ENCODE assay signal across 38 mouse cellular contexts in genomic region chr9:46188370-46188769, GRCm38 (mm10). TPM values are rescaled to one million over a fixed set of nuclear protein-coding genes. Genes with fewer than 3 reads are reported as not detected.
DNase-seq lines count a peak whose midpoint lies in the region; ATAC-seq and TF ChIP-seq lines count a peak whose summit lies in the region.
"Had no signal": no experiment of that assay in that cellular context is flagged by ENCODE, and none has a peak within 500 bp of the region (broad histone marks: within the 10 kb centered on the region; RNA-seq: fewer than 3 reads in every experiment).

No protein-coding gene starts in this region.

- H3K4me3 ChIP-seq in limb, embryonic 15.5 days, result no peak overlapping the region
- no peak overlapping the region for H3K4me3 ChIP-seq in limb, embryonic 10.5 days
- H3K4me3 ChIP-seq in myocyte, result no peak overlapping the region
- H3K4me3 ChIP-seq: heart, embryonic 15.5 days; hindbrain, embryonic 12.5 days; intestine, embryonic 15.5 days; liver, embryonic 15.5 days; megakaryocyte, embryonic 14.5 days; midbrain, embryonic 13.5 days; neural tube, embryonic 15.5 days had no signal

- no peaks in the 10 kb centered on the region for H3K27me3 ChIP-seq in limb, embryonic 15.5 days
- H3K27me3 ChIP-seq in limb, embryonic 10.5 days (ENCODE audit: low read depth, poor library complexity, severe bottlenecking), result no peaks in the 10 kb centered on the region
- no peaks in the 10 kb centered on the region for H3K27me3 ChIP-seq in myocyte (ENCODE audit: control insufficient read depth, insufficient read depth, insufficient read length)
- H3K27me3 ChIP-seq: heart, embryonic 15.5 days; hindbrain, embryonic 12.5 days; intestine, embryonic 15.5 days; liver, embryonic 15.5 days; megakaryocyte, embryonic 14.5 days; midbrain, embryonic 13.5 days; neural tube, embryonic 15.5 days had no signal

- DNase-seq in cerebellum, adult 11-12 months, result peak; percentile 13
- no peak for DNase-seq in cerebellum, adult 18-20 months
- DNase-seq in limb, embryonic 10.5 days (ENCODE audit: low spot score), result no peak
- peak; percentile 77 for DNase-seq in NIH3T3 (ENCODE audit: low read depth)
- DNase-seq in urinary bladder, adult 2 months (ENCODE audit: low spot score), result no peak
- DNase-seq: adrenal gland, postnatal 14 days; cerebellum, adult 11 months; gastrocnemius, postnatal 14 days; kidney, adult 2 months; kidney, postnatal 36 days; lung, embryonic 14.5 days; lung, postnatal 36 days; right cerebral cortex, postnatal 4 days; thymus, adult 18-20 months; thymus, postnatal 25 days had no signal

- H3K79me2 ChIP-seq in myocyte (ENCODE audit: control insufficient read depth, insufficient read depth), result no peaks in the 10 kb centered on the region

- H3K27ac ChIP-seq in limb, embryonic 15.5 days, result 0 out of 2 replicates have a peak overlapping the region, but pooled peaks have one; percentile 38
- no peak overlapping the region for H3K27ac ChIP-seq in limb, embryonic 10.5 days
- H3K27ac ChIP-seq: heart, embryonic 15.5 days; hindbrain, embryonic 12.5 days; intestine, embryonic 15.5 days; liver, embryonic 15.5 days; neural tube, embryonic 15.5 days; stomach, postnatal 0 days had no signal

- H3K36me3 ChIP-seq in limb, embryonic 15.5 days, result peaks cover 3% of the 10 kb centered on the region; the same call in 1 of the 2 replicates
- 0 out of 2 replicates have a peak, but pooled peaks cover 4% of the 10 kb centered on the region for H3K36me3 ChIP-seq in limb, embryonic 10.5 days
- H3K36me3 ChIP-seq in myocyte (ENCODE audit: control insufficient read depth, insufficient read depth), result no peaks in the 10 kb centered on the region
- H3K36me3 ChIP-seq: heart, embryonic 15.5 days; hindbrain, embryonic 12.5 days; intestine, embryonic 15.5 days; liver, embryonic 15.5 days; midbrain, embryonic 13.5 days; neural tube, embryonic 15.5 days had no signal

- no peak for TF ChIP-seq POLR2A in myocyte (IDR thresholded peaks at IDR 0.05; ENCODE audit: insufficient read length, low read depth)

- peaks cover 2% of the 10 kb centered on the region; the same call in 1 of the 2 replicates for H3K4me1 ChIP-seq in limb, embryonic 15.5 days
- H3K4me1 ChIP-seq in limb, embryonic 10.5 days, result peaks cover 11% of the 10 kb centered on the region
- H3K4me1 ChIP-seq: liver, embryonic 15.5 days; neural tube, embryonic 15.5 days had no signal

- no peak overlapping the region for H3K9ac ChIP-seq in limb, embryonic 15.5 days
- H3K9ac ChIP-seq: forebrain, postnatal 0 days; heart, embryonic 15.5 days; hindbrain, embryonic 12.5 days; intestine, embryonic 15.5 days; liver, embryonic 15.5 days; lung, embryonic 14.5 days; midbrain, embryonic 13.5 days; neural tube, embryonic 15.5 days had no signal

- H3K4me2 ChIP-seq in limb, embryonic 15.5 days, result no peak overlapping the region
- H3K4me2 ChIP-seq in myocyte (ENCODE audit: low read depth), result peak overlapping the region; percentile 66
- H3K4me2 ChIP-seq: heart, embryonic 15.5 days; hindbrain, embryonic 12.5 days; intestine, embryonic 15.5 days; liver, embryonic 15.5 days; lung, embryonic 14.5 days; midbrain, embryonic 13.5 days; neural tube, embryonic 15.5 days had no signal

- ATAC-seq in limb, embryonic 15.5 days (ENCODE audit: insufficient number of reproducible peaks, low FRiP score, low TSS enrichment, low read depth), result no peak
- ATAC-seq in megakaryocyte, adult 5-6 weeks (ENCODE audit: poor library complexity, severe bottlenecking), result no peak
- ATAC-seq: CD4-positive, CD25-positive, alpha-beta regulatory T cell, adult 4 months; intestine, embryonic 15.5 days; midbrain, embryonic 13.5 days had no signal

- 72% methylated on average over 4 of the region's 4 CpGs for WGBS in limb, embryonic 15.5 days
- 89% methylated on average over 4 of the region's 4 CpGs for WGBS in limb, embryonic 10.5 days

- H3K9me3 ChIP-seq in limb, embryonic 15.5 days, result no peaks in the 10 kb centered on the region
- no peaks in the 10 kb centered on the region for H3K9me3 ChIP-seq in limb, embryonic 10.5 days (replicated peaks)
- H3K9me3 ChIP-seq: heart, embryonic 15.5 days; hindbrain, embryonic 12.5 days; intestine, embryonic 15.5 days; liver, embryonic 15.5 days; megakaryocyte, embryonic 14.5 days; midbrain, embryonic 13.5 days; neural tube, embryonic 15.5 days had no signal

- no peak overlapping the region for H3ac ChIP-seq in myocyte (ENCODE audit: control insufficient read depth, insufficient read length)

TF ChIP-seq in myocyte, 11 proteins besides CTCF, POLR2A, EP300 and RAD21:
- no peak for TF ChIP-seq CEBPB (IDR thresholded peaks at IDR 0.05; ENCODE audit: insufficient read depth, poor library complexity, severe bottlenecking)
- TF ChIP-seq POLR2AphosphoS2 (IDR thresholded peaks at IDR 0.05; ENCODE audit: insufficient read length, low read depth), result no peak
- no peak for TF ChIP-seq MYOG (IDR thresholded peaks at IDR 0.05; ENCODE audit: control insufficient read depth in 1 of 3, insufficient read depth in 1 of 3, insufficient read length in 2 of 3, low read depth in 2 of 3)
- no peak for TF ChIP-seq SRF (IDR thresholded peaks at IDR 0.05; ENCODE audit: control insufficient read depth, insufficient read length, low read depth)
- no peak for TF ChIP-seq E2F4 (IDR thresholded peaks at IDR 0.05; ENCODE audit: insufficient read depth)
- no peak for TF ChIP-seq REST (IDR thresholded peaks at IDR 0.05; ENCODE audit: insufficient read depth, insufficient read length)
- TF ChIP-seq MYOD1 (IDR thresholded peaks at IDR 0.05; ENCODE audit: control insufficient read depth in 1 of 3, insufficient read length in 2 of 3, low read depth in 2 of 3), result no peak
- no peak for TF ChIP-seq USF1 (IDR thresholded peaks at IDR 0.05; ENCODE audit: low read depth)
- TF ChIP-seq TCF3 (IDR thresholded peaks at IDR 0.05; ENCODE audit: insufficient read length, low read depth), result no peak
- no peak for TF ChIP-seq TCF12 (IDR thresholded peaks at IDR 0.05; ENCODE audit: insufficient read depth, poor library complexity, severe bottlenecking)
- TF ChIP-seq MAX (IDR thresholded peaks at IDR 0.05; ENCODE audit: low read depth), result no peak

RNA-seq across cellular contexts. Expression of gene Apoa1, which starts 40.0 kb away (rescaled TPM):
- 4.1 and 14.1 TPM in 2 replicates for polyA plus RNA-seq in limb, embryonic 15.5 days (2015; fragmentation: Nextera tagmentation; extraction: Ambion mirVana)
- polyA plus RNA-seq in limb, embryonic 10.5 days (2016; fragmentation: Nextera tagmentation; extraction: Ambion mirVana), result 1.3 and 1.7 TPM in 2 replicates
- not detected for polyA plus RNA-seq in myocyte (2012; fragmentation: generic; extraction: Trizol)
- 0.51 and 0.87 TPM in 2 replicates for polyA plus RNA-seq in urinary bladder, adult 2 months (2012; rRNA removed)
- total RNA-seq in megakaryocyte, adult 5-6 weeks (2015), result not detected in 2 replicates
- total RNA-seq in megakaryocyte, adult 5-6 weeks (2017), result not detected in 2 replicates
- total RNA-seq: gastrocnemius, postnatal 14 days; granulocyte monocyte progenitor cell, adult 5-6 weeks; heart, postnatal 25 days; monocyte, adult 5-6 weeks had no signal
- polyA plus RNA-seq: CD4-positive, CD25-positive, alpha-beta regulatory T cell, adult 4 months had no signal

RNA-seq across cellular contexts. Expression of gene Apoc3, which starts 47.1 kb away (rescaled TPM):
- not detected in 2 replicates for polyA plus RNA-seq in limb, embryonic 15.5 days (2015; fragmentation: Nextera tagmentation; extraction: Ambion mirVana)
- polyA plus RNA-seq in limb, embryonic 10.5 days (2016; fragmentation: Nextera tagmentation; extraction: Ambion mirVana), result not detected in 2 replicates
- polyA plus RNA-seq in myocyte (2012; fragmentation: generic; extraction: Trizol), result not detected
- 0.34 and 0.68 TPM in 2 replicates for polyA plus RNA-seq in urinary bladder, adult 2 months (2012; rRNA removed)
- total RNA-seq in megakaryocyte, adult 5-6 weeks (2015), result not detected in 2 replicates
- total RNA-seq in megakaryocyte, adult 5-6 weeks (2017), result not detected in 2 replicates
- total RNA-seq: forebrain, postnatal 0 days; gastrocnemius, postnatal 14 days; granulocyte monocyte progenitor cell, adult 5-6 weeks; heart, postnatal 25 days; hindbrain, postnatal 0 days; left cerebral cortex, postnatal 10 days; monocyte, adult 5-6 weeks had no signal
- polyA plus RNA-seq: CD4-positive, CD25-positive, alpha-beta regulatory T cell, adult 4 months; embryonic facial prominence, embryonic 11.5 days; forebrain, embryonic 11.5 days; heart, embryonic 15.5 days; hindbrain, embryonic 12.5 days; hindbrain, postnatal 0 days; limb, embryonic 11.5 days; lung, embryonic 14.5 days; midbrain, embryonic 13.5 days; neural tube, embryonic 15.5 days had no signal

RNA-seq across cellular contexts. Expression of gene Apoa4, which starts 52.1 kb away (rescaled TPM):
- polyA plus RNA-seq in limb, embryonic 15.5 days (2015; fragmentation: Nextera tagmentation; extraction: Ambion mirVana), result 0.24 TPM in 1 of 2 replicates, not detected in the other
- polyA plus RNA-seq in limb, embryonic 10.5 days (2016; fragmentation: Nextera tagmentation; extraction: Ambion mirVana), result 0.13 TPM in 1 of 2 replicates, not detected in the other
- polyA plus RNA-seq in myocyte (2012; fragmentation: generic; extraction: Trizol), result not detected
- polyA plus RNA-seq in urinary bladder, adult 2 months (2012; rRNA removed), result 0.04 TPM in 1 of 2 replicates, not detected in the other
- total RNA-seq in megakaryocyte, adult 5-6 weeks (2015), result not detected in 2 replicates
- not detected in 2 replicates for total RNA-seq in megakaryocyte, adult 5-6 weeks (2017)
- total RNA-seq: forebrain, postnatal 0 days; gastrocnemius, postnatal 14 days; granulocyte monocyte progenitor cell, adult 5-6 weeks; heart, postnatal 25 days; hindbrain, postnatal 0 days; layer of hippocampus, adult 8-10 months; layer of hippocampus, postnatal 25 days; left cerebral cortex, postnatal 10 days; monocyte, adult 5-6 weeks had no signal
- polyA plus RNA-seq: CD4-positive, CD25-positive, alpha-beta regulatory T cell, adult 4 months; embryonic facial prominence, embryonic 11.5 days; forebrain, embryonic 11.5 days; forebrain, postnatal 0 days; hindbrain, embryonic 12.5 days; hindbrain, postnatal 0 days; limb, embryonic 11.5 days; lung, embryonic 14.5 days; neural tube, embryonic 15.5 days had no signal

Comparison
In these comparisons a context has a peak if more than half of its experiments do, and no peak if none do; other contexts are left out.
1. DNase-seq: peak in cerebellum, adult 11-12 months (single experiment) and NIH3T3 (single experiment); none in cerebellum, adult 18-20 months (0 of 2), limb, embryonic 10.5 days (single experiment) and urinary bladder, adult 2 months (single experiment).